Mouse (Mus musculus) MEL (cell line): Measurements from ENCODE around the gene Prkag1. TPM values are rescaled to one million over a fixed set of nuclear protein-coding genes. Genes with fewer than 3 reads are reported as not detected.
A peak's percentile ranks its signal among the peaks of the same experiment; 100 is the strongest.

ENCODE experiments used
- DNase-seq: peaks from one replicate; pipeline ENCODE4 v3.0.0; 2011; ENCODE audit warnings: low read depth, low spot score
- H3K27ac ChIP-seq: 2 replicates; pipeline ENCODE4 v1.5.1; 2012; ENCODE audit warnings: low read depth, mild to moderate bottlenecking, control low read depth, low read length, moderate library complexity; ENCODE audit not compliant: control insufficient read depth
- H3K27me3 ChIP-seq, 2 experiments: fragments of 150-350 bp in 1 of 2; sonication (generic) in 1 of 2; 2 replicates each; pipeline ENCODE4 v1.6.1; 2012; ENCODE audit warnings: low read length in 2 of 2, mild to moderate bottlenecking in 2 of 2, improper control_type of control experiment in 1 of 2, moderate library complexity in 1 of 2; ENCODE audit not compliant: insufficient read depth in 2 of 2, control insufficient read depth in 1 of 2
- H3K36me3 ChIP-seq, 2 experiments: 2 replicates each; pipeline ENCODE4 v1.6.1; 2012 to 2014; ENCODE audit warnings: low read length in 2 of 2, improper control_type of control experiment in 1 of 2, inconsistent platforms in 1 of 2, mild to moderate bottlenecking in 1 of 2; ENCODE audit not compliant: insufficient read depth in 2 of 2, control insufficient read depth in 1 of 2
- H3K4me1 ChIP-seq, 2 experiments: fragments of 150-350 bp in 1 of 2; sonication (generic) in 1 of 2; 2 replicates each; pipeline ENCODE4 v1.6.1; 2012; ENCODE audit warnings: low read length in 2 of 2, improper control_type of control experiment in 1 of 2, mild to moderate bottlenecking in 1 of 2; ENCODE audit not compliant: insufficient read depth in 2 of 2, control insufficient read depth in 1 of 2
- H3K4me3 ChIP-seq, 2 experiments: fragments of 150-350 bp in 1 of 2; sonication (generic) in 1 of 2; 2 replicates each; pipeline ENCODE4 v1.5.1; 2012; ENCODE audit warnings: low read depth in 2 of 2, low read length in 2 of 2, mild to moderate bottlenecking in 2 of 2, moderate library complexity in 2 of 2, control low read depth in 1 of 2, improper control_type of control experiment in 1 of 2; ENCODE audit not compliant: control insufficient read depth in 1 of 2, insufficient read depth in 1 of 2
- H3K79me2 ChIP-seq: 2 replicates; pipeline ENCODE4 v1.6.1; 2012; ENCODE audit warnings: mild to moderate bottlenecking, low read length, moderate library complexity; ENCODE audit not compliant: control insufficient read depth, poor library complexity, insufficient read depth
- H3K9ac ChIP-seq: 2 replicates; pipeline ENCODE4 v1.6.1; 2012; ENCODE audit warnings: low read depth, mild to moderate bottlenecking, control low read depth, low read length, moderate library complexity; ENCODE audit not compliant: control insufficient read depth, poor library complexity, severe bottlenecking
- H3K9me3 ChIP-seq: fragments of 150-350 bp; sonication (generic); replicated peaks from 2 replicates; pipeline ENCODE4 v1.6.1; 2012; ENCODE audit warnings: mild to moderate bottlenecking, low read length, improper control_type of control experiment, moderate library complexity; ENCODE audit not compliant: insufficient read depth
- CHD1 ChIP-seq: IDR thresholded peaks from 2 replicates; pipeline ENCODE4 v1.6.1; 2012; ENCODE audit warnings: low read depth, mild to moderate bottlenecking, inconsistent platforms, low read length, improper control_type of control experiment
- CTCF ChIP-seq, 3 experiments: IDR thresholded peaks in 2 of 3; conservative IDR thresholded peaks in 1 of 3; 2 replicates each; pipeline ENCODE4 v1.5.1; 2011 to 2012; ENCODE audit warnings: low read length in 3 of 3, low read depth in 2 of 3, mild to moderate bottlenecking in 2 of 3, improper control_type of control experiment in 1 of 3, inconsistent platforms in 1 of 3, mixed read lengths in 1 of 3, moderate library complexity in 1 of 3; ENCODE audit not compliant: control insufficient read depth in 1 of 3, insufficient read depth in 1 of 3, poor library complexity in 1 of 3, severe bottlenecking in 1 of 3
- E2F4 ChIP-seq: IDR thresholded peaks from 2 replicates; pipeline ENCODE4 v1.6.1; 2011; ENCODE audit warnings: low read depth, low read length, improper control_type of control experiment, borderline replicate concordance
- ELF1 ChIP-seq: IDR thresholded peaks from 2 replicates; pipeline ENCODE4 v1.6.1; 2014; ENCODE audit warnings: low read depth, mild to moderate bottlenecking, inconsistent platforms, low read length, improper control_type of control experiment, moderate library complexity
- GABPA ChIP-seq: IDR thresholded peaks from 2 replicates; pipeline ENCODE4 v1.6.1; 2012; ENCODE audit warnings: low read depth, mild to moderate bottlenecking, inconsistent platforms, low read length, improper control_type of control experiment, moderate library complexity
- GATA1 ChIP-seq: IDR thresholded peaks from 2 replicates; pipeline ENCODE4 v1.6.1; 2011; ENCODE audit warnings: low read depth, low read length, improper control_type of control experiment
- MAX ChIP-seq: IDR thresholded peaks from 2 replicates; pipeline ENCODE4 v1.6.1; 2011; ENCODE audit warnings: low read length, improper control_type of control experiment
- MAZ ChIP-seq: IDR thresholded peaks from 2 replicates; pipeline ENCODE4 v1.6.1; 2012; ENCODE audit warnings: low read depth, mild to moderate bottlenecking, inconsistent platforms, low read length, improper control_type of control experiment
- MEF2A ChIP-seq: IDR thresholded peaks from 2 replicates; pipeline ENCODE4 v1.6.1; 2014; ENCODE audit warnings: low read depth, mild to moderate bottlenecking, inconsistent platforms, low read length, improper control_type of control experiment; ENCODE audit not compliant: poor library complexity, insufficient replicate concordance, severe bottlenecking; ENCODE audit errors: extremely low read depth
- MXI1 ChIP-seq: IDR thresholded peaks from 2 replicates; pipeline ENCODE4 v1.6.1; 2011; ENCODE audit warnings: mild to moderate bottlenecking, low read depth, low read length, improper control_type of control experiment
- MYB ChIP-seq: IDR thresholded peaks from 2 replicates; pipeline ENCODE4 v1.6.1; 2011; ENCODE audit warnings: mild to moderate bottlenecking, low read depth, low read length, improper control_type of control experiment
- NELFE ChIP-seq: IDR thresholded peaks from 2 replicates; pipeline ENCODE4 v1.6.1; 2011; ENCODE audit warnings: low read depth, low read length, improper control_type of control experiment
- NRF1 ChIP-seq: IDR thresholded peaks from 2 replicates; pipeline ENCODE4 v1.6.1; 2014; ENCODE audit warnings: low read depth, mild to moderate bottlenecking, inconsistent platforms, low read length, improper control_type of control experiment, moderate library complexity; ENCODE audit not compliant: poor library complexity, insufficient read depth, severe bottlenecking
- POLR2AphosphoS2 ChIP-seq: IDR thresholded peaks from 2 replicates; pipeline ENCODE4 v1.6.1; 2011; ENCODE audit warnings: low read length, improper control_type of control experiment
- RAD21 ChIP-seq: IDR thresholded peaks from 2 replicates; pipeline ENCODE4 v1.6.1; 2011; ENCODE audit warnings: mild to moderate bottlenecking, low read depth, low read length, improper control_type of control experiment
- RCOR1 ChIP-seq: IDR thresholded peaks from 2 replicates; pipeline ENCODE4 v1.6.1; 2012; ENCODE audit warnings: low read depth, mild to moderate bottlenecking, inconsistent platforms, low read length, improper control_type of control experiment
- SIN3A ChIP-seq: IDR thresholded peaks from 2 replicates; pipeline ENCODE4 v1.6.1; 2012; ENCODE audit warnings: low read length, improper control_type of control experiment, inconsistent platforms
- SMC3 ChIP-seq: IDR thresholded peaks from 2 replicates; pipeline ENCODE4 v1.6.1; 2011; ENCODE audit warnings: low read depth, low read length, improper control_type of control experiment
- TAL1 ChIP-seq: IDR thresholded peaks from 2 replicates; pipeline ENCODE4 v1.6.1; 2012; ENCODE audit warnings: mild to moderate bottlenecking, inconsistent platforms, low read length, moderate library complexity, mixed read lengths
- TCF12 ChIP-seq: IDR thresholded peaks from 2 replicates; pipeline ENCODE4 v1.6.1; 2014; ENCODE audit warnings: low read depth, mild to moderate bottlenecking, inconsistent platforms, low read length, improper control_type of control experiment, moderate library complexity
- UBTF ChIP-seq: IDR thresholded peaks from 2 replicates; pipeline ENCODE4 v1.6.1; 2012; ENCODE audit warnings: low read depth, mild to moderate bottlenecking, inconsistent platforms, low read length, improper control_type of control experiment, moderate library complexity, borderline replicate concordance; ENCODE audit not compliant: insufficient read depth
- USF2 ChIP-seq, 2 experiments: IDR thresholded peaks; 2 replicates each; pipeline ENCODE4 v1.6.1; 2011 to 2012; ENCODE audit warnings: improper control_type of control experiment in 2 of 2, low read length in 2 of 2, borderline replicate concordance in 1 of 2, inconsistent platforms in 1 of 2, low read depth in 1 of 2, mild to moderate bottlenecking in 1 of 2; ENCODE audit not compliant: insufficient read depth in 1 of 2
- ZC3H11A ChIP-seq: IDR thresholded peaks from 2 replicates; pipeline ENCODE4 v1.6.1; 2012; ENCODE audit warnings: low read depth, mild to moderate bottlenecking, inconsistent platforms, low read length, improper control_type of control experiment
- ZKSCAN1 ChIP-seq: IDR thresholded peaks from 2 replicates; pipeline ENCODE4 v1.6.1; 2012; ENCODE audit warnings: low read depth, mild to moderate bottlenecking, inconsistent platforms, low read length, improper control_type of control experiment, moderate library complexity
- polyA plus RNA-seq, 2 experiments: library from polyadenylated mRNA; stranded (reverse) in 1 of 2; unstranded in 1 of 2; fragments of >175 nt in 1 of 2; fragments of >200 nt in 1 of 2; gene quantifications; 2 replicates each; pipeline versions ENCODE4 v1.2.1 to v1.2.4; 2012; ENCODE audit warnings: low replicate concordance in 2 of 2, low read depth in 1 of 2; ENCODE audit not compliant: insufficient read length in 2 of 2, insufficient read depth in 1 of 2, missing spikeins in 1 of 2
- total RNA-seq: library from RNA; depleted of rRNA; stranded (reverse); fragments of 300-350 nt; gene quantifications from 2 replicates; pipeline ENCODE4 v1.2.3, GENCODE M21; 2012

Gene Prkag1
- total and polyA plus RNA-seq, 3 experiments: 122 to 348 (median 141) TPM

DNA sequence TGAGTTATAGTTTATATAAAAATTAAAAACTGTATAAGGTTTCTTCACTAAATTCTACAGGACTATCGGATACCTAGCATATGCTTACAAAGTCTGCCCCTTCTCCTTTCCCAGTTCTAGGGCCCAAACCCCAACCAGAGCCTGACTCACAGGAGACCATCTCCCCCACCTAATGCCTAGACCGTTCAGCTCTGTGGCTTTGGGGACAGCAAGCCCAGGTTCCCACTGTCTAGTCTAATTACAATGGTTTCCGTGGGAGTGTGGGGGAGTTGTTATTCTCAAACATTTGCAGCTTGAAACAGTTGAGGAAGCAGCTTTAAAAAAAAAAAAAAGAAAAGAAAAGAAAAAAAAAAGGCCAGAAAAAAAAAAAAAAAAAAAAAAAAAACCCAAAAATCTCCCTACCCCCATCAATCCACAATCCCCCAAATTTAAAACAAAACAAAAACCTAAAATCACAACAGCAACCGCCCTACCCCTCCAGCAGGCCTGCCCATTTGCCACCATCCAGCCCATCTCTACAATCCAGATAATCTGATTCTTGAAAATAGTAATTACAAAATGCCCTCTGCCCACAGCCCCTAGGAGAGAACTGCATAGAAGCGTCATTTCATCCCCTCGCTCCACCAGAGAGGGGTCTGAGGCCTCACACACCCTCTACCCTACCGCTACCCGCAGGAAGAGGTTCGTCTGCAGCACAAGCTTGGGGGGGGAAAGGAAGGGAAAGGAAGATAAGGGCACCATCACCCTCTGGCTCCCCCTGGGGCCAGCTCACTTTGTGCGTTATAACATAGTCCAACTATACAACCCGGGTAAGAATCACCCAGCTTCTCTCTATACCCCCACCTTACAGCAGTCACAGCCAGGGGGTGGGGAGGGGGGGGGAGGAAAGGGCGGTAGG is 1.1 kb upstream of the Prkag1 start (continued):
- TF ChIP-seq MEF2A (no peak), POLR2AphosphoS2 (peak; percentile 55; the same call in 1 of the 2 replicates), NRF1 (no peak), E2F4 (0 out of 2 replicates have a peak, but pooled peaks have one; percentile 35), RCOR1 (0 out of 2 replicates have a peak, but pooled peaks have one; percentile 18), USF2 (IDR thresholded peaks at IDR 0.05; ENCODE audit: borderline replicate concordance in 1 of 2, insufficient read depth in 1 of 2, low read depth in 1 of 2, low read length in 2 of 2) (no peak), MXI1 (peak; percentile 62), ELF1 (peak; percentile 60), TCF12 (peak; percentile 41), CHD1 (peak; percentile 97), ZKSCAN1 (no peak), ZC3H11A (peak; percentile 1; the same call in 1 of the 2 replicates), MYB (no peak), GATA1 (peak; percentile 90), MAX (no peak), SMC3 (peak; percentile 40; the same call in 1 of the 2 replicates), NELFE (peak; percentile 48; the same call in 1 of the 2 replicates), GABPA (no peak; the same call in 1 of the 2 replicates), CTCF (IDR thresholded peaks at IDR 0.05 in 2 of 3, conservative IDR thresholded peaks at IDR 0.05 in 1 of 3; ENCODE audit: control insufficient read depth in 1 of 3, insufficient read depth in 1 of 3, low read depth in 2 of 3, low read length in 3 of 3, poor library complexity in 1 of 3, severe bottlenecking in 1 of 3) (peak; percentile 56 to 77 (median 62))

DNA sequence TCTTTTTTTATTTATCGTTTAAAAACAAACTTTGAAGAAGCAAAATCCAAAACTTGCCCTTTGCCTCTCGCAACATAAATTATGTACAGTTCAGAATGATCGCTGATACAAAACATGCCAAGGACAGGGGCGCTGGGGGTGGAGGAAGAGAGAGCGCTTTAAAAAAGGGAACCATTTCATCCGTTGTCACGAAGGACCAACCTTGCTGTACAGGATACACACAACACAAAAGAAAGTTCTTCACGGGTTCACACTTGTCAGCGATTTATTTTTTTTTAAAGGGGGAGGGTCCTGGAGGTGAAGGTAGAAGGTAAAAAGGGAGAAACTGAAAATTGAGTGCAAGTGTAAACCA is 339 bp upstream of the Prkag1 start:
- Histone ChIP-seq H3K36me3 (peaks cover 0 to 25% of the 10 kb centered on the region in 2 experiments; a peak in 3 of 4 replicates), H3K9me3 (no peaks in the 10 kb centered on the region), H3K27ac (peak overlapping the region; percentile 97), H3K79me2 (peaks cover 27% of the 10 kb centered on the region), H3K27me3 (no peaks in the 10 kb centered on the region), H3K9ac (peak overlapping the region; percentile 75), H3K4me1 (peaks cover 15 to 26% of the 10 kb centered on the region in 2 experiments), H3K4me3 (peak overlapping the region; percentile 41 to 44)
- no peak for DNase-seq
- TF ChIP-seq TCF12 (0 out of 2 replicates have a peak, but pooled peaks have one; percentile 3), TAL1 (no peak), POLR2AphosphoS2 (peak; percentile 2; the same call in 1 of the 2 replicates), ELF1 (no peak), CHD1 (0 out of 2 replicates have a peak, but pooled peaks have one; percentile 26), SIN3A (peak; percentile 70), UBTF (0 out of 2 replicates have a peak, but pooled peaks have one; percentile 43), MXI1 (peak; percentile 78), RAD21 (no peak), MAZ (peak; percentile 4; the same call in 1 of the 2 replicates)
